Mouse (Mus musculus) liver, adult 2 months (tissue): ENCODE results near the gene Gabbr1. TPM values are rescaled to one million over a fixed set of nuclear protein-coding genes. Genes with fewer than 3 reads are reported as not detected.

Experiments
- DNase-seq: peaks from one replicate; pipeline ENCODE4 v3.0.0-alpha.2; 2011; ENCODE audit warnings: low read depth, low spot score; ENCODE audit errors: extremely low read depth
- H3K27ac ChIP-seq: fragments of 200-500 bp; replicated peaks from 2 replicates; pipeline ENCODE4 v1.5.1; 2012; ENCODE audit warnings: low read depth, mild to moderate bottlenecking, control low read depth, inconsistent platforms, low read length; ENCODE audit not compliant: insufficient read depth
- H3K27me3 ChIP-seq: fragments of 200-500 bp; 2 replicates; pipeline ENCODE4 v1.6.1; 2012; ENCODE audit warnings: mild to moderate bottlenecking, moderate library complexity, low read length, inconsistent platforms; ENCODE audit not compliant: control insufficient read depth, insufficient read depth
- H3K36me3 ChIP-seq: fragments of 200-500 bp; 2 replicates; pipeline ENCODE4 v1.6.1; 2012; ENCODE audit warnings: low read length, inconsistent platforms; ENCODE audit not compliant: control insufficient read depth, insufficient read depth
- H3K4me1 ChIP-seq: fragments of 200-500 bp; 2 replicates; pipeline ENCODE4 v1.6.1; 2011; ENCODE audit warnings: low read length; ENCODE audit not compliant: control insufficient read depth, insufficient read depth
- H3K4me3 ChIP-seq: fragments of 200-500 bp; 2 replicates; pipeline ENCODE4 v1.5.1; 2011; ENCODE audit warnings: low read depth, mild to moderate bottlenecking, control low read depth, low read length, moderate library complexity; ENCODE audit not compliant: insufficient read depth
- H3K79me2 ChIP-seq: fragments of 200-500 bp; 2 replicates; pipeline ENCODE4 v1.6.1; 2012; ENCODE audit warnings: inconsistent platforms, mild to moderate bottlenecking, low read length, moderate library complexity; ENCODE audit not compliant: control insufficient read depth, insufficient read depth
- H3K9ac ChIP-seq: fragments of 200-500 bp; 2 replicates; pipeline ENCODE4 v1.6.1; 2012; ENCODE audit warnings: low read depth, mild to moderate bottlenecking, control low read depth, inconsistent platforms, low read length
- CTCF ChIP-seq: fragments of 200-500 bp; IDR thresholded peaks from 2 replicates; pipeline ENCODE4 v1.5.1; 2011; ENCODE audit warnings: low read depth, low read length, control low read depth
- POLR2A ChIP-seq: fragments of 200-500 bp; IDR thresholded peaks from 2 replicates; pipeline ENCODE4 v1.6.1; 2011; ENCODE audit warnings: low read length, control low read depth; ENCODE audit not compliant: insufficient read depth; ENCODE audit errors: extremely low read depth
- WGBS: fragments of 180-500 bp; shearing (Covaris S2); methylation state at CpG from one replicate; pipeline ENCODE4 v1.1.7; 2018; 5-methylcytosine and 5-hydroxymethylcytosine counted together
- polyA plus RNA-seq: library from polyadenylated mRNA; depleted of rRNA; stranded (reverse); fragments of >200 nt; gene quantifications from 2 replicates; pipeline ENCODE4 v1.2.3, GENCODE M21; 2012; rRNA removed
- total RNA-seq: library from RNA; depleted of rRNA; stranded (reverse); fragments of >200 nt; gene quantifications from 2 replicates; pipeline ENCODE4 v1.2.3, GENCODE M21; 2014; rRNA removed

The Gabbr1 gene
- total and polyA plus RNA-seq, 2 experiments, result 1.2 to 3.2 TPM

DNA sequence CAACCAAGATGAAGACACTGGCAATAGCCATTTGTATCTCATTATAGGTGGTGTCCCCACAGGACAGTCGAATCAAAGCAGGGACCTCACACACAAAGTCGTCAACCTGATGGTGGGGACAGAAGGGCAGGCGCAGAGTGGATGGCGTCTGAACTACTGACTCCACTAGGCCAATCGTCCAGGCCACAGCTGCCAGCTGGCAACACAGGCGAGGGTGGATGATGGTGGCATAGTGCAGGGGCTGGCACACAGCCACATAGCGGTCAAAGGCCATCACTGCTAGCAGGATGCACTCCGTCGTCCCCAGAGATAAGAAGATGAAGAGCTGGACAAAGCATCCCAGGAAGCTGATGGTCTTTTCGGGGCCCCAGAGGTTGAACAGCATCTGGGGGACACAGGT lies 39.8 kb downstream of the Gabbr1 start:
- Histone ChIP-seq H3K36me3 (no peaks in the 10 kb centered on the region), H3K79me2 (no peaks in the 10 kb centered on the region), H3K27me3 (no peaks in the 10 kb centered on the region), H3K9ac (no peak overlapping the region), H3K27ac (no peak overlapping the region), H3K4me1 (no peaks in the 10 kb centered on the region), H3K4me3 (no peak overlapping the region)
- 23% methylated on average over 10 of the region's 10 CpGs for WGBS
- DNase-seq, result peak; percentile 68
- TF ChIP-seq CTCF (no peak), POLR2A (no peak)

GRCm38 (mm10) chr17:37088399-37088798 lies 42.6 kb downstream of the Gabbr1 start, which contains the start of gene Olfr90:
Olfr90 (minus strand) TSS chr17:37088499.
- Histone ChIP-seq H3K36me3 (no peaks in the 10 kb centered on the region), H3K79me2 (no peaks in the 10 kb centered on the region), H3K4me3 (no peak within 1 kb of the TSS), H3K4me1 (no peaks in the 10 kb centered on the region), H3K9ac (no peak within 1 kb of the TSS), H3K27ac (no peak within 1 kb of the TSS), H3K27me3 (no peaks in the 10 kb centered on the region)
- DNase-seq, result no peak
- no peak for TF ChIP-seq POLR2A
- no peak for TF ChIP-seq CTCF

GRCm38 (mm10) chr17:37092198-37092597 lies 46.4 kb downstream of the Gabbr1 start:
- H3K9ac ChIP-seq, result no peak overlapping the region
- no peaks in the 10 kb centered on the region for H3K27me3 ChIP-seq
- WGBS, result 53% methylated on average over 1 of the region's 1 CpGs
- no peak overlapping the region for H3K4me3 ChIP-seq
- TF ChIP-seq CTCF (no peak), POLR2A (no peak)
- DNase-seq, result no peak
- H3K27ac ChIP-seq, result no peak overlapping the region
- H3K79me2 ChIP-seq, result no peaks in the 10 kb centered on the region
- H3K4me1 ChIP-seq, result no peaks in the 10 kb centered on the region
- H3K36me3 ChIP-seq, result no peaks in the 10 kb centered on the region

DNA sequence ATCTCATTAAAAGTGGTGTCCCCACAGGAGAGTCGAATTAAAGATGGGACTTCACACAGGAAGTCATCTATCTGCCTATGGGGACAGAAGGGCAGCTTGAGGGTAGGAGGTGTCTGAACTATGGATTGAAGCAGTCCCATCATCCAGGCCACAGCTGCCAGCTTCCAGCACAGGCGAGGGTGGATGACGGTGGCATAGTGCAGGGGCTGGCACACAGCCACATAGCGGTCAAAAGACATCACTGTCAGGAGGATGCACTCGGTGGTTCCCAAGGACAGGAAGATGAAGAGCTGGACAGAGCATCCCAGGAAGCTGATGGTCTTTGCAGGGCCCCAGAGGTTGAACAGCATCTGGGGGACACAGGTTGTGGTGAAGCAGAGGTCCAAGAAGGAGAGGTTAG lies 47.5 kb downstream of the Gabbr1 start:
- Histone ChIP-seq H3K27ac (no peak overlapping the region), H3K79me2 (no peaks in the 10 kb centered on the region), H3K4me1 (no peaks in the 10 kb centered on the region), H3K9ac (no peak overlapping the region), H3K36me3 (no peaks in the 10 kb centered on the region), H3K27me3 (no peaks in the 10 kb centered on the region), H3K4me3 (no peak overlapping the region)
- DNase-seq, result no peak
- WGBS, result 68% methylated on average over 5 of the region's 5 CpGs
- TF ChIP-seq POLR2A, result no peak
- no peak for TF ChIP-seq CTCF

DNA sequence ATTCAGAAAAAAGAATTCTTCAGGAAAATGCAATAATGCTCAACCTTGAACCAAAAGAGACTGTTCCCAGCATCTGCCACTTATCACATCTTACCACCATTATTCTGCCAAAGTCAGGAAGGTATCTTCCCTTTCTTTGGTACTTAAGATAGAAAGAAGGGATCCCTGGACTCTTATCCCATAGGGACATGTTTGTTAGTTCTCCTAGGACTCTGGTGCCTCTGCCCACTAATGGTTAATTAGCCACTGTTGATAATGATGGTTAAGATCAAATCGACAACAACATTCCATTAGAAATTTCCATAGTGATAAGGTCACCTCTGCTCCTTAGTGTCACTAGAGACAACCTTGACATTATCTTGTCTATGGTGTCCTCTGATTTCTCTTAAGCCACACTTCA lies 52.4 kb downstream of the Gabbr1 start, which contains the start of gene Olfr91:
Olfr91 (minus strand) TSS at position 101 of the 400 bp plus-strand sequence.
- TF ChIP-seq CTCF, result no peak
- TF ChIP-seq POLR2A, result no peak
- H3K27ac ChIP-seq, result no peak within 1 kb of the TSS
- H3K9ac ChIP-seq, result no peak within 1 kb of the TSS
- H3K79me2 ChIP-seq, result no peaks in the 10 kb centered on the region
- H3K27me3 ChIP-seq, result no peaks in the 10 kb centered on the region
- H3K4me1 ChIP-seq, result no peaks in the 10 kb centered on the region
- 80% methylated on average over 1 of the region's 1 CpGs for WGBS
- H3K4me3 ChIP-seq, result no peak within 1 kb of the TSS
- H3K36me3 ChIP-seq, result no peaks in the 10 kb centered on the region
- DNase-seq, result no peak

DNA sequence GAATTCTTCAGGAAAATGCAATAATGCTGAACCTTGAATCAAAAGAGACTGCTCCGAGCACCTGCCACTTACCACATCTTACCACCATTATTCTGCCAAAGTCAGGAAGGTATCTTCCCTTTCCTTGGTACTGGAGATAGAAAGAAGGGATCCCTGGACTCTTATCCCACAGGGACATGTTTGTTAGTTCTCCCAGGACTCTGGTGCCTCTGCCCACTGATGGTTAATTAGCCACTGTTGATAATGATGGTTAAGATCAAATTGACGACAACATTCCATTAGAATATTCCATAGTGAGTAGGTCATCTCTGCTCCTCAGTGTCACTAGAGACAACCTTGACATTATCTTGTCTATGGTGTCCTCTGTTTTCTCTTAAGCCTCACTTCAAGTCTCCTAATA lies 74.2 kb downstream of the Gabbr1 start, which contains the start of gene Olfr92:
Olfr92 (minus strand) TSS at position 101 of the 400 bp plus-strand sequence.
- 83% methylated on average over 2 of the region's 2 CpGs for WGBS
- no peak for TF ChIP-seq CTCF
- no peak for TF ChIP-seq POLR2A
- Histone ChIP-seq H3K27me3 (no peaks in the 10 kb centered on the region), H3K79me2 (no peaks in the 10 kb centered on the region), H3K4me1 (no peaks in the 10 kb centered on the region), H3K36me3 (no peaks in the 10 kb centered on the region), H3K27ac (no peak within 1 kb of the TSS), H3K4me3 (no peak within 1 kb of the TSS), H3K9ac (no peak within 1 kb of the TSS)
- DNase-seq, result no peak

Other genes with a start within 250 kb of the Gabbr1 start
- not detected in 2 replicates for gene H2-M10.6, start 233.8 kb upstream of the Gabbr1 start, total RNA-seq
- gene H2-M10.6, start 233.8 kb upstream of the Gabbr1 start, polyA plus RNA-seq, result not detected in 2 replicates
- 13.5 and 14.0 TPM in 2 replicates for gene Trim26, start 208.8 kb upstream of the Gabbr1 start, total RNA-seq
- gene Trim26, start 208.8 kb upstream of the Gabbr1 start, polyA plus RNA-seq, result 25.8 and 27.0 TPM in 2 replicates
- gene Trim15, start 178.8 kb upstream of the Gabbr1 start, total RNA-seq, result not detected in 2 replicates
- gene Trim15, start 178.8 kb upstream of the Gabbr1 start, polyA plus RNA-seq, result not detected in 2 replicates
- 0.07 TPM in 1 of 2 replicates, not detected in the other for gene Trim10, start 176.4 kb upstream of the Gabbr1 start, total RNA-seq
- gene Trim10, start 176.4 kb upstream of the Gabbr1 start, polyA plus RNA-seq, result not detected in 2 replicates
- gene Trim40, start 155.8 kb upstream of the Gabbr1 start, total RNA-seq, result not detected in 2 replicates
- gene Trim40, start 155.8 kb upstream of the Gabbr1 start, polyA plus RNA-seq, result 0.05 TPM in 1 of 2 replicates, not detected in the other
- gene Trim31, start 147.8 kb upstream of the Gabbr1 start, total RNA-seq, result not detected in 2 replicates
- not detected in 2 replicates for gene Trim31, start 147.8 kb upstream of the Gabbr1 start, polyA plus RNA-seq
- gene Rnf39, start 103.0 kb upstream of the Gabbr1 start, total RNA-seq, result 3.5 and 4.4 TPM in 2 replicates
- 8.8 and 11.9 TPM in 2 replicates for gene Rnf39, start 103.0 kb upstream of the Gabbr1 start, polyA plus RNA-seq
- gene Ppp1r11, start 94.2 kb upstream of the Gabbr1 start, total RNA-seq, result 24.2 and 26.6 TPM in 2 replicates
- gene Ppp1r11, start 94.2 kb upstream of the Gabbr1 start, polyA plus RNA-seq, result 36.8 and 37.7 TPM in 2 replicates
- gene Znrd1, start 87.4 kb upstream of the Gabbr1 start, total RNA-seq, result 14.2 and 14.8 TPM in 2 replicates
- 12.3 and 13.7 TPM in 2 replicates for gene Znrd1, start 87.4 kb upstream of the Gabbr1 start, polyA plus RNA-seq
- gene Znrd1as, start 87.4 kb upstream of the Gabbr1 start, total RNA-seq, result 9.6 and 11.9 TPM in 2 replicates
- gene Znrd1as, start 87.4 kb upstream of the Gabbr1 start, polyA plus RNA-seq, result 2.5 and 2.6 TPM in 2 replicates
- gene 2410137M14Rik, start 64.7 kb upstream of the Gabbr1 start, total RNA-seq, result not detected in 2 replicates
- not detected in 2 replicates for gene 2410137M14Rik, start 64.7 kb upstream of the Gabbr1 start, polyA plus RNA-seq
- not detected in 2 replicates for gene H2-M5, start 56.4 kb upstream of the Gabbr1 start, total RNA-seq
- not detected in 2 replicates for gene H2-M5, start 56.4 kb upstream of the Gabbr1 start, polyA plus RNA-seq
- 0.65 and 1.0 TPM in 2 replicates for gene Zfp57, start 44.8 kb upstream of the Gabbr1 start, total RNA-seq
- gene Zfp57, start 44.8 kb upstream of the Gabbr1 start, polyA plus RNA-seq, result 0.26 and 0.59 TPM in 2 replicates
- not detected in 2 replicates for gene Mog, start 22.6 kb upstream of the Gabbr1 start, total RNA-seq
- not detected in 2 replicates for gene Mog, start 22.6 kb upstream of the Gabbr1 start, polyA plus RNA-seq
- not detected in 2 replicates for gene Olfr90, start 42.5 kb downstream of the Gabbr1 start, total RNA-seq
- gene Olfr90, start 42.5 kb downstream of the Gabbr1 start, polyA plus RNA-seq, result not detected in 2 replicates
- not detected in 2 replicates for gene Olfr91, start 52.3 kb downstream of the Gabbr1 start, total RNA-seq
- not detected in 2 replicates for gene Olfr91, start 52.3 kb downstream of the Gabbr1 start, polyA plus RNA-seq
- not detected in 2 replicates for gene Olfr92, start 74.1 kb downstream of the Gabbr1 start, total RNA-seq
- gene Olfr92, start 74.1 kb downstream of the Gabbr1 start, polyA plus RNA-seq, result not detected in 2 replicates
- not detected in 2 replicates for gene Olfr93, start 115.5 kb downstream of the Gabbr1 start, total RNA-seq
- not detected in 2 replicates for gene Olfr93, start 115.5 kb downstream of the Gabbr1 start, polyA plus RNA-seq
- 0.46 and 0.47 TPM in 2 replicates for gene Ubd, start 147.9 kb downstream of the Gabbr1 start, total RNA-seq
- gene Ubd, start 147.9 kb downstream of the Gabbr1 start, polyA plus RNA-seq, result 0.22 TPM in 1 of 2 replicates, not detected in the other
- gene Olfr94, start 155.0 kb downstream of the Gabbr1 start, total RNA-seq, result not detected in 2 replicates
- not detected in 2 replicates for gene Olfr94, start 155.0 kb downstream of the Gabbr1 start, polyA plus RNA-seq
- not detected in 2 replicates for gene Olfr95, start 167.2 kb downstream of the Gabbr1 start, total RNA-seq
- gene Olfr95, start 167.2 kb downstream of the Gabbr1 start, polyA plus RNA-seq, result not detected in 2 replicates
- not detected in 2 replicates for gene Olfr96, start 174.2 kb downstream of the Gabbr1 start, total RNA-seq
- not detected in 2 replicates for gene Olfr96, start 174.2 kb downstream of the Gabbr1 start, polyA plus RNA-seq
- not detected in 2 replicates for gene Olfr97, start 191.4 kb downstream of the Gabbr1 start, total RNA-seq
- gene Olfr97, start 191.4 kb downstream of the Gabbr1 start, polyA plus RNA-seq, result not detected in 2 replicates
- not detected in 2 replicates for gene Olfr98, start 217.8 kb downstream of the Gabbr1 start, total RNA-seq
- gene Olfr98, start 217.8 kb downstream of the Gabbr1 start, polyA plus RNA-seq, result not detected in 2 replicates
- 4.4 and 4.5 TPM in 2 replicates for gene H2-M3, start 224.3 kb downstream of the Gabbr1 start, total RNA-seq
- 1.7 and 3.3 TPM in 2 replicates for gene H2-M3, start 224.3 kb downstream of the Gabbr1 start, polyA plus RNA-seq
- gene Olfr99, start 237.5 kb downstream of the Gabbr1 start, total RNA-seq, result not detected in 2 replicates
- not detected in 2 replicates for gene Olfr99, start 237.5 kb downstream of the Gabbr1 start, polyA plus RNA-seq